Mouse (Mus musculus) neural tube, embryonic 12.5 days (tissue): ENCODE data around the gene Fam45a. TPM values are rescaled to one million over a fixed set of nuclear protein-coding genes. Genes with fewer than 3 reads are reported as not detected.

Source experiments
- ATAC-seq: fragments of 200-750 bp; cut with Nextera tagmentation; 2 replicates; pipeline ENCODE4 v1.8.0; 2017; ENCODE audit warnings: low read depth, mild to moderate bottlenecking, moderate TSS enrichment, moderate library complexity; ENCODE audit not compliant: low FRiP score
- H3K27ac ChIP-seq: fragments of 300-500 bp; sonication (generic); 2 replicates; pipeline ENCODE4 v1.5.1; 2016
- H3K27me3 ChIP-seq: fragments of 300-500 bp; sonication (generic); replicated peaks from 2 replicates; pipeline ENCODE4 v1.6.1; 2016; ENCODE audit warnings: mild to moderate bottlenecking
- H3K36me3 ChIP-seq: fragments of 300-500 bp; sonication (generic); 2 replicates; pipeline ENCODE4 v1.6.1; 2016; ENCODE audit warnings: mild to moderate bottlenecking
- H3K4me1 ChIP-seq: fragments of 300-500 bp; sonication (generic); 2 replicates; pipeline ENCODE4 v1.6.1; 2016
- H3K4me2 ChIP-seq: fragments of 300-500 bp; sonication (generic); replicated peaks from 2 replicates; pipeline ENCODE4 v1.6.1; 2016; ENCODE audit warnings: mild to moderate bottlenecking
- H3K4me3 ChIP-seq: fragments of 300-500 bp; sonication (generic); 2 replicates; pipeline ENCODE4 v1.5.1; 2016
- H3K9ac ChIP-seq: fragments of 300-500 bp; sonication (generic); 2 replicates; pipeline ENCODE4 v1.6.1; 2016; ENCODE audit warnings: mild to moderate bottlenecking
- H3K9me3 ChIP-seq: fragments of 300-500 bp; sonication (generic); 2 replicates; pipeline ENCODE4 v1.6.1; 2016; ENCODE audit warnings: mild to moderate bottlenecking
- WGBS: fragments of 180-500 bp; shearing (Covaris S2); methylation state at CpG from one replicate; pipeline ENCODE4 v1.1.7; 2016; 5-methylcytosine and 5-hydroxymethylcytosine counted together
- polyA plus RNA-seq: library from polyadenylated mRNA; unstranded; fragments of >200 nt; fragmentation: Nextera tagmentation; extraction: Ambion mirVana; gene quantifications from 2 replicates; pipeline ENCODE4 v1.2.1, GENCODE M21; 2016

Fam45a gene
- polyA plus RNA-seq, 1 experiment from 2014 or later, result 35.5 TPM

- WGBS, result 94% methylated on average over 2 of the region's 2 CpGs
- no peaks in the 10 kb centered on the region for H3K36me3 ChIP-seq
- no peak for ATAC-seq
- no peak overlapping the region for H3K4me3 ChIP-seq
- no peak overlapping the region for H3K9ac ChIP-seq
- no peaks in the 10 kb centered on the region for H3K4me1 ChIP-seq
- no peaks in the 10 kb centered on the region for H3K9me3 ChIP-seq
- H3K4me2 ChIP-seq, result no peak overlapping the region
- H3K27ac ChIP-seq, result no peak overlapping the region
- no peaks in the 10 kb centered on the region for H3K27me3 ChIP-seq
These were observed 16.1 kb upstream of the Fam45a start for GRCm38 (mm10) chr19:60795244-60795643.

DNA sequence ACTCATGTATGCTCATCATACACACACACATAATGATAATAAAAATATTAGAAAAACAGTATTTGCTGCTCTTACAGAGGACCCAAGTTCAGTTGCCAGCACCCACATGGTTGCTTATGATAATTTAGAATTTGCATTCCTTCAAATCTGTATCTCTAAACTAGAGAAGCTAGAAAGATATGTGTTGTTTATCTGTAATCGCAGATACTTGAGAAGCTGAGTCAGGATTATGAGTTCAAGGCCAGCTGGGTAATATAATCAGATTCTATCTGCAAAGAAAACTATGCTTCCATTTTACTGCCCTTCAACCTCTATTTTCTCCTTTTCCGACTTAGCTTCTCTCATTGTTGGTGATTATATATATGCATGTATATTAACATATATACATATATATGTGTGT lies 14.0 kb upstream of the Fam45a start:
- H3K4me3 ChIP-seq, result no peak overlapping the region

GRCm38 (mm10) chr19:60799867-60800569 lies 11.4 kb upstream of the Fam45a start:
- Histone ChIP-seq H3K9me3 (no peaks in the 10 kb centered on the region), H3K27ac (no peak overlapping the region), H3K36me3 (no peaks in the 10 kb centered on the region), H3K4me1 (no peaks in the 10 kb centered on the region), H3K9ac (no peak overlapping the region), H3K4me3 (no peak overlapping the region), H3K4me2 (no peak overlapping the region), H3K27me3 (no peaks in the 10 kb centered on the region)
- WGBS, result 79% methylated on average over 7 of the region's 7 CpGs
- no peak for ATAC-seq

More for the DNA sequence above, 14.0 kb upstream of the Fam45a start:
- Histone ChIP-seq H3K36me3 (no peaks in the 10 kb centered on the region), H3K27me3 (no peaks in the 10 kb centered on the region), H3K9ac (no peak overlapping the region), H3K9me3 (no peaks in the 10 kb centered on the region), H3K4me2 (no peak overlapping the region), H3K27ac (no peak overlapping the region), H3K4me1 (no peaks in the 10 kb centered on the region)
- 93% methylated on average over 2 of the region's 2 CpGs for WGBS
- no peak for ATAC-seq

- H3K4me2 ChIP-seq, result no peak overlapping the region
- H3K27ac ChIP-seq, result no peak overlapping the region
- WGBS, result 67% methylated on average over 2 of the region's 2 CpGs
- no peaks in the 10 kb centered on the region for H3K4me1 ChIP-seq
- no peak for ATAC-seq
- H3K9ac ChIP-seq, result no peak overlapping the region
- H3K36me3 ChIP-seq, result no peaks in the 10 kb centered on the region
- no peaks in the 10 kb centered on the region for H3K9me3 ChIP-seq
- H3K27me3 ChIP-seq, result no peaks in the 10 kb centered on the region
- H3K4me3 ChIP-seq, result no peak overlapping the region
These were observed 6.5 kb upstream of the Fam45a start for GRCm38 (mm10) chr19:60804903-60805302.

- H3K4me2 ChIP-seq, result no peak overlapping the region
- no peak overlapping the region for H3K9ac ChIP-seq
- no peak overlapping the region for H3K4me3 ChIP-seq
- 92% methylated on average over 2 of the region's 2 CpGs for WGBS
- no peaks in the 10 kb centered on the region for H3K9me3 ChIP-seq
- H3K27me3 ChIP-seq, result no peaks in the 10 kb centered on the region
- no peak overlapping the region for H3K27ac ChIP-seq
- ATAC-seq, result no peak
- H3K36me3 ChIP-seq, result peaks cover under 1% of the 10 kb centered on the region; the same call in 1 of the 2 replicates
- 0 out of 2 replicates have a peak, but pooled peaks cover 4% of the 10 kb centered on the region for H3K4me1 ChIP-seq
These were observed 1.5 kb upstream of the Fam45a start for GRCm38 (mm10) chr19:60809927-60810326.

GRCm38 (mm10) chr19:60812036-60812389 lies 628 bp downstream of the Fam45a start:
- WGBS, result 24% methylated on average over 10 of the region's 10 CpGs
- H3K36me3 ChIP-seq, result peaks cover 14% of the 10 kb centered on the region; the same call in 1 of the 2 replicates
- no peaks in the 10 kb centered on the region for H3K9me3 ChIP-seq
- 0 out of 2 replicates have a peak, but pooled peaks cover 4% of the 10 kb centered on the region for H3K4me1 ChIP-seq
- peak overlapping the region; percentile 66 for H3K4me2 ChIP-seq
- no peak overlapping the region for H3K27ac ChIP-seq
- no peaks in the 10 kb centered on the region for H3K27me3 ChIP-seq
- peak overlapping the region; percentile 73 for H3K9ac ChIP-seq
- no peak for ATAC-seq
- H3K4me3 ChIP-seq, result peak overlapping the region; percentile 68

DNA sequence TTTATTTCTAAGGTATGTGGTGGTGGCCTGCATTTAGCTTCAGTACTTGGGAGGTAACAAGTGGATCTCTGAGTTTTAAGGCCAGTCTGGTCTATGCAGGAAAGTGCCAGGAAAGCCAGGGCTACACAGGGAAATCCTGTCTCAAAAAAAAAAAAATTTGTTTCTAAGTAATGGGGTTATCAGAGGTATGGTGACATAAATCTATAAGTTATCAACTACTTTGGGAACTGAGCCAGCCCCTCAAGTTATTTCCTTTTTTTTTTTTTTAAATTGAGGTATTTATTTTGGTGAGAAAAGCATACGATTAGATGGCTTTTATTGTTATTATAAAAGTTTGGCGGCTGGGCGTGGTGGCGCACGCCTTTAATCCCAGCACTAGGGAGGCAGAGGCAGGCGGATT lies 1.7 kb downstream of the Fam45a start:
- H3K27ac ChIP-seq, result no peak overlapping the region
- no peaks in the 10 kb centered on the region for H3K27me3 ChIP-seq
- no peak overlapping the region for H3K4me3 ChIP-seq
- H3K36me3 ChIP-seq, result peaks cover 16% of the 10 kb centered on the region; the same call in 1 of the 2 replicates
- H3K9me3 ChIP-seq, result no peaks in the 10 kb centered on the region
- 98% methylated on average over 6 of the region's 6 CpGs for WGBS
- 0 out of 2 replicates have a peak, but pooled peaks cover 4% of the 10 kb centered on the region for H3K4me1 ChIP-seq
- no peak for ATAC-seq
- no peak overlapping the region for H3K9ac ChIP-seq
- no peak overlapping the region for H3K4me2 ChIP-seq

- Histone ChIP-seq H3K9ac (no peak overlapping the region), H3K4me1 (no peaks in the 10 kb centered on the region), H3K27ac (no peak overlapping the region), H3K4me2 (no peak overlapping the region), H3K9me3 (no peaks in the 10 kb centered on the region), H3K4me3 (no peak overlapping the region), H3K27me3 (no peaks in the 10 kb centered on the region), H3K36me3 (peaks cover 49% of the 10 kb centered on the region)
- WGBS, result 93% methylated on average over 6 of the region's 6 CpGs
- no peak for ATAC-seq
These were observed 7.3 kb downstream of the Fam45a start for GRCm38 (mm10) chr19:60818677-60819076.

GRCm38 (mm10) chr19:60837747-60838146 lies 26.4 kb downstream of the Fam45a start:
- no peaks in the 10 kb centered on the region for H3K9me3 ChIP-seq
- H3K27me3 ChIP-seq, result no peaks in the 10 kb centered on the region
- H3K4me2 ChIP-seq, result no peak overlapping the region
- no peak overlapping the region for H3K9ac ChIP-seq
- ATAC-seq, result no peak
- H3K36me3 ChIP-seq, result peaks cover 51% of the 10 kb centered on the region
- WGBS, result 94% methylated on average over 1 of the region's 1 CpGs
- no peak overlapping the region for H3K4me3 ChIP-seq
- no peak overlapping the region for H3K27ac ChIP-seq
- no peaks in the 10 kb centered on the region for H3K4me1 ChIP-seq

- no peak for ATAC-seq
- H3K36me3 ChIP-seq, result peaks cover 18% of the 10 kb centered on the region
These were observed 31.9 kb downstream of the Fam45a start for GRCm38 (mm10) chr19:60843324-60843723.

DNA sequence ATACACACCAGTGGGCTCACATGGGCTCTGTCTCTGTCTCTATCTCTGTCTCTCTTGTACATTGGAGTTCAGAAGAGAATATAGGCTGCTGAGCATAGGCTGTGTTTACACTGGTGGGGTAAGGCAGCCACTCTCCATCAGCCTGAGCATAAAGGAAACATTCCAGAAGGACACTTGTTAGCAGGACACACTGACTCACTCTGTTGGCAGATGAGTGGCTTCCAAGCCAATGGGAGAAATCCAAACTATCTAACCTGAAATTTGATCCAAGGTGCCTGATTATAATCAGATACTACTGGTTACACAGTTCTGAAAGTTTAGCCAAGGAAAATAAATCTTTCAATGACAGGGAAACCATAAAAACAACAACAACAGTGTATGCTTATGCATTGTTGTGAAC lies 34.3 kb downstream of the Fam45a start:
- Histone ChIP-seq H3K4me3 (no peak overlapping the region), H3K4me2 (no peak overlapping the region), H3K27ac (no peak overlapping the region), H3K27me3 (no peaks in the 10 kb centered on the region), H3K9ac (no peak overlapping the region), H3K4me1 (no peaks in the 10 kb centered on the region), H3K9me3 (no peaks in the 10 kb centered on the region), H3K36me3 (peaks cover 17% of the 10 kb centered on the region)
- no peak for ATAC-seq

More at GRCm38 (mm10) chr19:60843324-60843723, 31.9 kb downstream of the Fam45a start:
- Histone ChIP-seq H3K9ac (no peak overlapping the region), H3K27me3 (no peaks in the 10 kb centered on the region), H3K9me3 (no peaks in the 10 kb centered on the region), H3K4me2 (no peak overlapping the region), H3K4me3 (no peak overlapping the region), H3K27ac (no peak overlapping the region), H3K4me1 (no peaks in the 10 kb centered on the region)

DNA sequence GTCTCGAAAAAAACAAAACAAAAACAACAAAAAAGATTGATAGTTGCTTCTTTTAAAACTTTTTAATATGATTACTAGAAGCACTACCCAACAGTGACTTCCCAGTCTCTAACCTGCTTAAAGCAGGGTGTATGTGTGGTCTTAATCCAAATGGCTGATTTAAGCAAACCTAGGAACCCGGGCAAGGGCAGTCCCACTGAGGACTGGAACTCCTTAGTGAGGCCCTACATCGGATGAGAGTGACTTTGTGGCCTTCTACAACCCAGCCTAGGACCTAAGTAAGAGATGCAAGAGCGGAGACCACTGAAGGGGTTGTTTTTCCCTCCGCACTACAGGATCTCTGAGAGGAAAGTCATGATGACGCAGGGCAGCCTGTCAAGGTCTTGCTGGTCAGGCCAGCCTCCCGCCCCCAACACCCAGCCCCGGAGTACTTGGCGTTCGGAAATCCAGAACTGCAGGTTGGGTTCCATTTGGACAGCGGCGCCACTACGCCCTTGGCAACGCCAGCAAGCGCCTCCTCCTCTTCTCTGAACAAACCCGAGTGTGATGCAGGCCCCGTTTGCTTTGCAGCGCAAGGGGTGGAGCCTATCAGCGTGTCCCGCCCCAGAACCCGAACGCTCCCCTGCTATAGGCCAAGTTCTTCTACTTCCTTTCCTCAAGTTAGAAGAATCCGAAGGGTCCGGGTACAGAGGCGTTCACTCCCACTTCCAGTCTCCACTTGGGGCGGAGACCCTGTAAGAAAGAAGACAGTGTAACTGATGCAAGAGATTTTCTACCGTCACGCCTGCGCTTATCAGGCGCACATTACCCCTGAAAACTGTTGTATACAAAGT lies 49.7 kb downstream of the Fam45a start, which contains the start of gene Sfxn4:
TSS of gene Sfxn4 (minus strand) at position 612 of the 833 bp plus-strand sequence.
- H3K9me3 ChIP-seq, result no peaks in the 10 kb centered on the region
- H3K27me3 ChIP-seq, result no peaks in the 10 kb centered on the region
- peak within 1 kb of the TSS; percentile 72 for H3K4me2 ChIP-seq
- H3K36me3 ChIP-seq, result peaks cover 12% of the 10 kb centered on the region
- no peak within 1 kb of the TSS for H3K27ac ChIP-seq
- ATAC-seq, result peak; percentile 100
- peak within 1 kb of the TSS; percentile 67 for H3K9ac ChIP-seq
- H3K4me1 ChIP-seq, result no peaks in the 10 kb centered on the region
- H3K4me3 ChIP-seq, result peak within 1 kb of the TSS; percentile 47
- 4% methylated on average over 30 of the region's 30 CpGs for WGBS
